Comparison of ENCODE assay signal across 12 mouse cellular contexts in the genomic region with DNA sequence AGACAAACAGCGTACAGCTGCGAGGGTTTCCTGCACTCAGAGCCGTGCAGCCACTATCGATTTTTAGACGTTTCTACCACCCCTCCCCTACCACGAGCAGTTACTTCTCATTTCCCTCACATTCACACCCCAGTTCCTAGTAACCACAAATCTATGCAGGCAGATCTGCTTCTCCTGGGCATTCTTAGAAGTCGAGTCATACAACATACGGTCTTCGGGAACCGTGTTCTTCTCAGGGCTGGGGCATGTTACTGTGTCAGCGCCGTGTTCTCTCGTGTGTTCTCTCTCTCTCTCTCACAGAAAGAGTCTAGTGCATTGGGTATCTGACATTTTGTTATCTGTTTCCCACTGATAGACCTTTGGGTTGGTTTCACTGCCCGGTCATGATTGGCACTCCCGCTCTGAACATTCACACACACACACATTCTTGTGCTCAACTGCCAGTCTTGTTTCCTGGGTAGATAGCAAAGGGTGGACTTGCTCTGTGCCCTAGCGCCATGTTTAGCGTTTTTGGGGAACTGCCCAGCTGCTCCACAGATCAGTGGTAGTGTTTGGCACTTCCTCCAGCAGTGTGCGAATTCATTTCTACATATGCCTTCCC. TPM values are rescaled to one million over a fixed set of nuclear protein-coding genes. Genes with fewer than 3 reads are reported as not detected.
DNase-seq lines count a peak whose midpoint lies in the region; ATAC-seq and TF ChIP-seq lines count a peak whose summit lies in the region.
"Had no signal": no experiment of that assay in that cellular context is flagged by ENCODE, and none has a peak within 500 bp of the region (broad histone marks: within the 10 kb centered on the region; RNA-seq: fewer than 3 reads in every experiment).

No protein-coding gene starts in this region.

- no peaks in the 10 kb centered on the region; the same call in 1 of the 2 replicates for H3K27me3 ChIP-seq in liver, embryonic 13.5 days
- no peaks in the 10 kb centered on the region for H3K27me3 ChIP-seq in stomach, embryonic 16.5 days (ENCODE audit: control insufficient read depth, insufficient read depth, low read length)
- H3K27me3 ChIP-seq in neural tube, embryonic 15.5 days (replicated peaks) = no peaks in the 10 kb centered on the region
- H3K27me3 ChIP-seq: limb, embryonic 13.5 days had no signal

- no peaks in the 10 kb centered on the region for H3K36me3 ChIP-seq in liver, embryonic 13.5 days
- no peaks in the 10 kb centered on the region; the same call in 1 of the 2 replicates for H3K36me3 ChIP-seq in stomach, embryonic 16.5 days (ENCODE audit: control insufficient read depth, insufficient read depth, low read length)
- 0 out of 2 replicates have a peak, but pooled peaks cover 4% of the 10 kb centered on the region for H3K36me3 ChIP-seq in neural tube, embryonic 15.5 days

- H3K9ac ChIP-seq in liver, embryonic 13.5 days = no peak overlapping the region
- peak overlapping the region; percentile 33; the same call in 1 of the 2 replicates for H3K9ac ChIP-seq in stomach, embryonic 16.5 days (ENCODE audit: low read length)
- no peak overlapping the region for H3K9ac ChIP-seq in neural tube, embryonic 15.5 days (replicated peaks)
- H3K9ac ChIP-seq: limb, embryonic 13.5 days had no signal

- 8% methylated on average over 18 of the region's 18 CpGs for WGBS in liver, embryonic 13.5 days (ENCODE audit: insufficient replicate concordance)
- WGBS in stomach, embryonic 16.5 days = 38% methylated on average over 18 of the region's 18 CpGs
- 83% methylated on average over 18 of the region's 18 CpGs for WGBS in neural tube, embryonic 15.5 days

- no peaks in the 10 kb centered on the region for H3K9me3 ChIP-seq in liver, embryonic 13.5 days (replicated peaks)
- H3K9me3 ChIP-seq in stomach, embryonic 16.5 days (replicated peaks; ENCODE audit: control insufficient read depth, low read length) = no peaks in the 10 kb centered on the region
- no peaks in the 10 kb centered on the region for H3K9me3 ChIP-seq in neural tube, embryonic 15.5 days (replicated peaks)
- H3K9me3 ChIP-seq: limb, embryonic 13.5 days had no signal

- intact Hi-C loops in gastrocnemius, adult 2 months (cut with DNase I) = no loop called here

- H3K4me2 ChIP-seq in liver, embryonic 13.5 days = peak overlapping the region; percentile 36
- peak overlapping the region; percentile 0; the same call in 1 of the 2 replicates for H3K4me2 ChIP-seq in stomach, embryonic 16.5 days (ENCODE audit: low read depth, low read length)
- no peak overlapping the region for H3K4me2 ChIP-seq in neural tube, embryonic 15.5 days
- H3K4me2 ChIP-seq: limb, embryonic 13.5 days had no signal

- peak overlapping the region; percentile 89 for H3K27ac ChIP-seq in gastrocnemius, adult 2 months
- peak overlapping the region; percentile 35; the same call in 1 of the 2 replicates for H3K27ac ChIP-seq in liver, embryonic 13.5 days
- peak overlapping the region; percentile 77 for H3K27ac ChIP-seq in stomach, embryonic 16.5 days (ENCODE audit: low read length)
- H3K27ac ChIP-seq in neural tube, embryonic 15.5 days (replicated peaks) = no peak overlapping the region
- H3K27ac ChIP-seq: limb, embryonic 13.5 days had no signal

- TF ChIP-seq CTCF in gastrocnemius, adult 2 months (IDR thresholded peaks at IDR 0.05) = no peak

- ATAC-seq in liver, embryonic 13.5 days (ENCODE audit: low read depth) = no peak; the same call in 1 of the 2 replicates
- no peak for ATAC-seq in stomach, embryonic 16.5 days (ENCODE audit: insufficient read depth, low FRiP score)
- no peak for ATAC-seq in neural tube, embryonic 15.5 days (ENCODE audit: low FRiP score)

- H3K4me1 ChIP-seq in liver, embryonic 13.5 days (replicated peaks) = peaks cover 93% of the 10 kb centered on the region
- peaks cover 85% of the 10 kb centered on the region for H3K4me1 ChIP-seq in stomach, embryonic 16.5 days (ENCODE audit: control insufficient read depth, insufficient read depth, low read length)
- H3K4me1 ChIP-seq in neural tube, embryonic 15.5 days = peaks cover 71% of the 10 kb centered on the region

- no peak for DNase-seq in gastrocnemius, adult 2 months
- no peak for DNase-seq in gastrocnemius, postnatal 25 days
- peak; percentile 25 to 31 for DNase-seq in thymus, postnatal 36 days
- DNase-seq in thymus, postnatal 14 days = no peak
- no peak for DNase-seq in liver, embryonic 13.5 days
- no peak for DNase-seq in urinary bladder, postnatal 25 days (ENCODE audit: low spot score)
- DNase-seq: adrenal gland, postnatal 14 days; right cerebral cortex, postnatal 4 days had no signal

- H3K4me3 ChIP-seq in gastrocnemius, adult 2 months = no peak overlapping the region
- no peak overlapping the region for H3K4me3 ChIP-seq in liver, embryonic 13.5 days (replicated peaks)
- H3K4me3 ChIP-seq in stomach, embryonic 16.5 days (replicated peaks; ENCODE audit: low read length) = no peak overlapping the region
- no peak overlapping the region for H3K4me3 ChIP-seq in neural tube, embryonic 15.5 days (replicated peaks)
- H3K4me3 ChIP-seq: limb, embryonic 13.5 days had no signal

RNA-seq across cellular contexts. Expression of a gene that starts 20.5 kb away (rescaled TPM):
- 10 to 100 TPM; 10.2 to 12.4 TPM for total RNA-seq in gastrocnemius, adult 2 months (2021)
- total RNA-seq in gastrocnemius, postnatal 25 days (2021) = 10 to 100 TPM in 1 of 2 experiments, 1 to 10 TPM in 1; 9.4 to 12.8 TPM
- 3.4 and 3.8 TPM in 2 replicates for polyA plus RNA-seq in liver, embryonic 13.5 days (2015; fragmentation: Nextera tagmentation; extraction: Ambion mirVana)
- 28.8 and 30.1 TPM in 2 replicates for polyA plus RNA-seq in stomach, embryonic 16.5 days (2015; fragmentation: Nextera tagmentation; extraction: Ambion mirVana)
- 17.3 and 19.9 TPM in 2 replicates for polyA plus RNA-seq in neural tube, embryonic 15.5 days (2015; fragmentation: Nextera tagmentation; extraction: Ambion mirVana)

RNA-seq across cellular contexts. Expression of a gene that starts 34.7 kb away (rescaled TPM):
- not detected for total RNA-seq in gastrocnemius, adult 2 months (2021)
- total RNA-seq in gastrocnemius, postnatal 25 days (2021) = not detected
- polyA plus RNA-seq in liver, embryonic 13.5 days (2015; fragmentation: Nextera tagmentation; extraction: Ambion mirVana) = not detected in 2 replicates
- polyA plus RNA-seq in stomach, embryonic 16.5 days (2015; fragmentation: Nextera tagmentation; extraction: Ambion mirVana) = 0.44 TPM in 1 of 2 replicates, not detected in the other
- 2.2 and 3.0 TPM in 2 replicates for polyA plus RNA-seq in neural tube, embryonic 15.5 days (2015; fragmentation: Nextera tagmentation; extraction: Ambion mirVana)
- total RNA-seq: adrenal gland, postnatal 14 days; gastrocnemius, adult 8-10 months had no signal

RNA-seq across cellular contexts. Expression of a gene that starts 40.5 kb away (rescaled TPM):
- under 1 TPM in 1 of 2 experiments, not detected in 1; 0.11 TPM for total RNA-seq in gastrocnemius, adult 2 months (2021)
- total RNA-seq in gastrocnemius, postnatal 25 days (2021) = under 1 TPM; 0.13 to 0.56 TPM
- 69.1 and 79.8 TPM in 2 replicates for polyA plus RNA-seq in liver, embryonic 13.5 days (2015; fragmentation: Nextera tagmentation; extraction: Ambion mirVana)
- 26.9 and 28.1 TPM in 2 replicates for polyA plus RNA-seq in stomach, embryonic 16.5 days (2015; fragmentation: Nextera tagmentation; extraction: Ambion mirVana)
- polyA plus RNA-seq in neural tube, embryonic 15.5 days (2015; fragmentation: Nextera tagmentation; extraction: Ambion mirVana) = 3.8 and 12.0 TPM in 2 replicates

Comparison
In these comparisons a context has a peak if more than half of its experiments do, and no peak if none do; other contexts are left out.
1. DNase-seq: peak in thymus, postnatal 36 days (2 of 2); none in gastrocnemius, adult 2 months (single experiment), gastrocnemius, postnatal 25 days (single experiment), thymus, postnatal 14 days (single experiment), liver, embryonic 13.5 days (single experiment) and urinary bladder, postnatal 25 days (single experiment).